Comparison of ENCODE assay signal across 27 mouse cellular contexts in the genomic region with DNA sequence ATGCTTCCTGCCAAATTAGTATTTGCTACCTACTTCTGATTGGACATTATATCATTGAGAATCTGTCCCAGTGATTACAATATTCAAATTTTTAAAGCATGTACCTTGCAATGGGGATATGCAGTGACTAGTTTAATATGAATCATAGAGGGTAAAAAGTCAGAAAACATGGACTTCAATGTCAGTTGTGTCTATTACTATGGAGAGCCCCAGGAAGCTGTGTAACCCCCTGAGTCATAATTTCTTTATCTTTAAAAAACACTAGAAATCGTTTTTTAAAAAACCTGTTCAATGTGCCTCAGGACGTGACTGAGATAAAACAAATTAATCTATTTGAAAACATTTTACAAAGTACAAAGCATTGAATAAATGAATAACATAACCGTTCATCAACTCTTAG.
"Had no signal": no experiment of that assay in that cellular context is flagged by ENCODE, and none has a peak within 500 bp of the region (broad histone marks: within the 10 kb centered on the region; RNA-seq: fewer than 3 reads in every experiment).

No protein-coding gene starts in this region.

- H3K36me3 ChIP-seq: embryonic facial prominence, embryonic 10.5 days; embryonic facial prominence, embryonic 12.5 days; embryonic facial prominence, embryonic 13.5 days; embryonic facial prominence, embryonic 15.5 days; forebrain, embryonic 10.5 days; forebrain, embryonic 12.5 days; forebrain, embryonic 15.5 days had no signal

- H3K4me2 ChIP-seq: embryonic facial prominence, embryonic 12.5 days; embryonic facial prominence, embryonic 13.5 days; embryonic facial prominence, embryonic 15.5 days; forebrain, embryonic 12.5 days; forebrain, embryonic 13.5 days; forebrain, embryonic 15.5 days had no signal

- ATAC-seq: forebrain, embryonic 13.5 days; forebrain, embryonic 14.5 days; forebrain, embryonic 15.5 days; forebrain, embryonic 16.5 days; forebrain, postnatal 0 days had no signal

- H3K9ac ChIP-seq: embryonic facial prominence, embryonic 12.5 days; embryonic facial prominence, embryonic 13.5 days; embryonic facial prominence, embryonic 15.5 days; forebrain, embryonic 12.5 days; forebrain, embryonic 13.5 days; forebrain, embryonic 15.5 days; forebrain, postnatal 0 days had no signal

- DNase-seq: cerebellum, adult 2 months; cerebellum, adult 8-10 months; cerebellum, adult 9-10 months; cerebellum, adult 9-11 months; cerebellum, postnatal 10 days; cerebellum, postnatal 14 days; cerebellum, postnatal 25 days; cerebellum, postnatal 36 days; embryo, embryonic 11 days; forebrain, postnatal 0 days; gastrocnemius, adult 2 months; gastrocnemius, postnatal 10 days; gastrocnemius, postnatal 14 days; gastrocnemius, postnatal 25 days; gastrocnemius, postnatal 36 days; heart, adult 18-20 months had no signal

- H3K9me3 ChIP-seq: embryonic facial prominence, embryonic 10.5 days; embryonic facial prominence, embryonic 12.5 days; embryonic facial prominence, embryonic 13.5 days; embryonic facial prominence, embryonic 15.5 days; forebrain, embryonic 10.5 days; forebrain, embryonic 12.5 days; forebrain, embryonic 13.5 days; forebrain, embryonic 15.5 days had no signal

- H3K4me1 ChIP-seq: embryonic facial prominence, embryonic 10.5 days; embryonic facial prominence, embryonic 12.5 days; embryonic facial prominence, embryonic 13.5 days; embryonic facial prominence, embryonic 15.5 days; forebrain, embryonic 10.5 days; forebrain, embryonic 12.5 days; forebrain, embryonic 13.5 days; forebrain, embryonic 15.5 days had no signal

- H3K4me3 ChIP-seq: embryonic facial prominence, embryonic 10.5 days; embryonic facial prominence, embryonic 12.5 days; embryonic facial prominence, embryonic 13.5 days; embryonic facial prominence, embryonic 15.5 days; erythroblast, embryonic 14.5 days; forebrain, embryonic 10.5 days; forebrain, embryonic 12.5 days; forebrain, embryonic 13.5 days; forebrain, embryonic 15.5 days; gastrocnemius, adult 2 months had no signal

- H3K27ac ChIP-seq: embryonic facial prominence, embryonic 10.5 days; embryonic facial prominence, embryonic 12.5 days; embryonic facial prominence, embryonic 13.5 days; embryonic facial prominence, embryonic 15.5 days; forebrain, embryonic 10.5 days; forebrain, embryonic 12.5 days; forebrain, embryonic 13.5 days; forebrain, embryonic 15.5 days; gastrocnemius, adult 2 months had no signal

- H3K27me3 ChIP-seq: embryonic facial prominence, embryonic 12.5 days; embryonic facial prominence, embryonic 13.5 days; embryonic facial prominence, embryonic 15.5 days; forebrain, embryonic 12.5 days; forebrain, embryonic 13.5 days; forebrain, embryonic 15.5 days had no signal
